Mouse (Mus musculus): ENCODE results near the gene Cntn5. TPM values are rescaled to one million over a fixed set of nuclear protein-coding genes. Genes with fewer than 3 reads are reported as not detected.
"Not testable (repeated sequence)": the region's sequence is repeated elsewhere in the genome, so short reads cannot be mapped to it uniquely, and the experiment has no call there.

The Cntn5 gene
- total RNA-seq, 2 experiments from 2014 or later: not detected

- no peak for DNase-seq
These were observed 253.9 kb downstream of the Cntn5 start for GRCm38 (mm10) chr9:10650632-10651031.

- DNase-seq: no peak
These were observed 258.6 kb downstream of the Cntn5 start for GRCm38 (mm10) chr9:10645951-10646350.

- no peak for DNase-seq
These were observed 259.3 kb downstream of the Cntn5 start for GRCm38 (mm10) chr9:10645045-10645830.

GRCm38 (mm10) chr9:10618036-10618435 is 286.5 kb downstream of the Cntn5 start:
- DNase-seq: no peak

- no peak for DNase-seq
These were observed 329.0 kb downstream of the Cntn5 start for GRCm38 (mm10) chr9:10575346-10576241.

GRCm38 (mm10) chr9:10569830-10570229 is 334.7 kb downstream of the Cntn5 start:
- no peak for DNase-seq

GRCm38 (mm10) chr9:10540877-10541276 is 363.7 kb downstream of the Cntn5 start:
- not testable (repeated sequence) for DNase-seq

GRCm38 (mm10) chr9:10532248-10532647 is 372.3 kb downstream of the Cntn5 start:
- DNase-seq: no peak

GRCm38 (mm10) chr9:10531087-10531486 is 373.5 kb downstream of the Cntn5 start:
- no peak for DNase-seq

GRCm38 (mm10) chr9:10529528-10529927 is 375.0 kb downstream of the Cntn5 start:
- DNase-seq: no peak

- DNase-seq: no peak
These were observed 375.5 kb downstream of the Cntn5 start for GRCm38 (mm10) chr9:10529113-10529512.

- DNase-seq: no peak
These were observed 375.9 kb downstream of the Cntn5 start for GRCm38 (mm10) chr9:10528692-10529091.

- DNase-seq: no peak
These were observed 378.5 kb downstream of the Cntn5 start for GRCm38 (mm10) chr9:10525915-10526667.

GRCm38 (mm10) chr9:10522604-10523003 is 382.0 kb downstream of the Cntn5 start:
- no peak for DNase-seq

GRCm38 (mm10) chr9:10521054-10521453 is 383.5 kb downstream of the Cntn5 start:
- DNase-seq: no peak

- no peak for DNase-seq
These were observed 412.3 kb downstream of the Cntn5 start for GRCm38 (mm10) chr9:10492243-10492642.

GRCm38 (mm10) chr9:10471484-10472125 is 433.0 kb downstream of the Cntn5 start:
- DNase-seq: no peak

GRCm38 (mm10) chr9:10464758-10465157 is 439.8 kb downstream of the Cntn5 start:
- DNase-seq: no peak

- no peak for DNase-seq
These were observed 446.7 kb downstream of the Cntn5 start for GRCm38 (mm10) chr9:10457900-10458299.

GRCm38 (mm10) chr9:10448987-10449563 is 455.5 kb downstream of the Cntn5 start:
- no peak for DNase-seq

GRCm38 (mm10) chr9:10447220-10447837 is 457.2 kb downstream of the Cntn5 start:
- no peak for DNase-seq
